Mouse (Mus musculus) 416B (cell line): ENCODE measurements around the gene Arsb.
"Not testable (repeated sequence)": the region's sequence is repeated elsewhere in the genome, so short reads cannot be mapped to it uniquely, and the experiment has no call there.

ENCODE experiments used
- DNase-seq: peaks from one replicate; pipeline ENCODE4 v3.0.0; 2011; ENCODE audit warnings: low read depth

The Arsb gene

GRCm38 (mm10) chr13:93985750-93986149 lies 214.3 kb downstream of the Arsb start:
- not testable (repeated sequence) for DNase-seq

- no peak for DNase-seq
Measured at GRCm38 (mm10) chr13:93987611-93988010, 216.2 kb downstream of the Arsb start.

- no peak for DNase-seq
Measured at GRCm38 (mm10) chr13:93989208-93989607, 217.8 kb downstream of the Arsb start.

GRCm38 (mm10) chr13:93989736-93990611 lies 218.5 kb downstream of the Arsb start:
- DNase-seq, result no peak

GRCm38 (mm10) chr13:93990841-93991240 lies 219.4 kb downstream of the Arsb start:
- DNase-seq, result no peak

GRCm38 (mm10) chr13:93992342-93992882 lies 221.0 kb downstream of the Arsb start:
- DNase-seq, result peak; percentile 79
